Mouse (Mus musculus): ENCODE results near the gene Dock8. TPM values are rescaled to one million over a fixed set of nuclear protein-coding genes. Genes with fewer than 3 reads are reported as not detected.
A peak's percentile ranks its signal among the peaks of the same experiment; 100 is the strongest.

The Dock8 gene
- polyA plus RNA-seq, 1 experiment from 2014 or later: 4.2 TPM

- H3K27me3 ChIP-seq: no peaks in the 10 kb centered on the region
- no peak for ATAC-seq (replicated peaks; ENCODE audit: low FRiP score)
- H3K4me2 ChIP-seq: no peak overlapping the region
- no peaks in the 10 kb centered on the region for H3K9me3 ChIP-seq (replicated peaks)
- WGBS: 35% methylated on average over 17 of the region's 17 CpGs
- H3K4me3 ChIP-seq (replicated peaks): no peak overlapping the region
- no peak overlapping the region for H3K27ac ChIP-seq
- H3K4me1 ChIP-seq: no peaks in the 10 kb centered on the region
- H3K9ac ChIP-seq: no peak overlapping the region
- H3K36me3 ChIP-seq: no peaks in the 10 kb centered on the region
These were observed 145.0 kb downstream of the Dock8 start for GRCm38 (mm10) chr19:25144110-25145028.

GRCm38 (mm10) chr19:25145116-25145515, 145.8 kb downstream of the Dock8 start:
- Histone ChIP-seq H3K9me3 (replicated peaks) (no peaks in the 10 kb centered on the region), H3K27ac (no peak overlapping the region)

GRCm38 (mm10) chr19:25146122-25146521, 146.8 kb downstream of the Dock8 start:
- 83% methylated on average over 4 of the region's 4 CpGs for WGBS
- no peak for ATAC-seq (replicated peaks; ENCODE audit: low FRiP score)

More at GRCm38 (mm10) chr19:25145116-25145515, 145.8 kb downstream of the Dock8 start:
- no peak overlapping the region for H3K4me3 ChIP-seq (replicated peaks)
- no peak overlapping the region for H3K9ac ChIP-seq
- no peak for ATAC-seq (replicated peaks; ENCODE audit: low FRiP score)
- no peak overlapping the region for H3K4me2 ChIP-seq
- no peaks in the 10 kb centered on the region for H3K27me3 ChIP-seq
- no peaks in the 10 kb centered on the region for H3K36me3 ChIP-seq
- 59% methylated on average over 5 of the region's 5 CpGs for WGBS
- H3K4me1 ChIP-seq: peaks cover 4% of the 10 kb centered on the region; the same call in 1 of the 2 replicates

GRCm38 (mm10) chr19:25149788-25150187, 150.5 kb downstream of the Dock8 start:
- H3K27ac ChIP-seq: no peak overlapping the region
- no peak for ATAC-seq (replicated peaks; ENCODE audit: low FRiP score)
- H3K27me3 ChIP-seq: no peaks in the 10 kb centered on the region
- H3K9ac ChIP-seq: no peak overlapping the region; the same call in 1 of the 2 replicates
- WGBS: 33% methylated on average over 8 of the region's 8 CpGs
- no peaks in the 10 kb centered on the region for H3K9me3 ChIP-seq (replicated peaks)
- H3K4me2 ChIP-seq: 0 out of 2 replicates have a peak overlapping the region, but pooled peaks have one; percentile 2
- H3K36me3 ChIP-seq: no peaks in the 10 kb centered on the region
- H3K4me1 ChIP-seq: peaks cover 4% of the 10 kb centered on the region; the same call in 1 of the 2 replicates
- no peak overlapping the region for H3K4me3 ChIP-seq (replicated peaks)

More at GRCm38 (mm10) chr19:25146122-25146521, 146.8 kb downstream of the Dock8 start:
- no peak overlapping the region for H3K27ac ChIP-seq
- no peaks in the 10 kb centered on the region for H3K27me3 ChIP-seq
- no peaks in the 10 kb centered on the region for H3K9me3 ChIP-seq (replicated peaks)
- H3K9ac ChIP-seq: no peak overlapping the region
- peaks cover 4% of the 10 kb centered on the region; the same call in 1 of the 2 replicates for H3K4me1 ChIP-seq
- no peak overlapping the region for H3K4me3 ChIP-seq (replicated peaks)
- H3K36me3 ChIP-seq: no peaks in the 10 kb centered on the region
- no peak overlapping the region for H3K4me2 ChIP-seq

- ATAC-seq (replicated peaks; ENCODE audit: low FRiP score): no peak
- H3K4me3 ChIP-seq (replicated peaks): no peak overlapping the region
- no peak overlapping the region for H3K9ac ChIP-seq
- H3K4me2 ChIP-seq: no peak overlapping the region
- H3K27me3 ChIP-seq: no peaks in the 10 kb centered on the region
- H3K4me1 ChIP-seq: peaks cover 3% of the 10 kb centered on the region; the same call in 1 of the 2 replicates
- WGBS: 78% methylated on average over 7 of the region's 7 CpGs
- H3K9me3 ChIP-seq (replicated peaks): no peaks in the 10 kb centered on the region
- H3K27ac ChIP-seq: no peak overlapping the region
- H3K36me3 ChIP-seq: no peaks in the 10 kb centered on the region
These were observed 155.3 kb downstream of the Dock8 start for GRCm38 (mm10) chr19:25154506-25155178.

- Histone ChIP-seq H3K36me3 (no peaks in the 10 kb centered on the region), H3K4me3 (replicated peaks) (no peak overlapping the region), H3K27ac (no peak overlapping the region), H3K4me2 (no peak overlapping the region), H3K4me1 (no peaks in the 10 kb centered on the region), H3K9ac (no peak overlapping the region), H3K9me3 (replicated peaks) (no peaks in the 10 kb centered on the region), H3K27me3 (no peaks in the 10 kb centered on the region)
- WGBS: 87% methylated on average over 7 of the region's 7 CpGs
- ATAC-seq (replicated peaks; ENCODE audit: low FRiP score): no peak
These were observed 155.9 kb downstream of the Dock8 start for GRCm38 (mm10) chr19:25155250-25155649.

- H3K9ac ChIP-seq: no peak overlapping the region
- no peaks in the 10 kb centered on the region for H3K9me3 ChIP-seq (replicated peaks)
- H3K4me2 ChIP-seq: no peak overlapping the region
- H3K27me3 ChIP-seq: no peaks in the 10 kb centered on the region
- H3K36me3 ChIP-seq: no peaks in the 10 kb centered on the region
- H3K4me1 ChIP-seq: no peaks in the 10 kb centered on the region
- no peak for ATAC-seq (replicated peaks; ENCODE audit: low FRiP score)
- 76% methylated on average over 11 of the region's 11 CpGs for whole genome bisulfite sequencing
- H3K27ac ChIP-seq: no peak overlapping the region
- no peak overlapping the region for H3K4me3 ChIP-seq (replicated peaks)
These were observed 156.4 kb downstream of the Dock8 start for GRCm38 (mm10) chr19:25155709-25156108.

GRCm38 (mm10) chr19:25162270-25162669, 162.9 kb downstream of the Dock8 start:
- Histone ChIP-seq H3K36me3 (no peaks in the 10 kb centered on the region), H3K27ac (no peak overlapping the region), H3K9me3 (replicated peaks) (no peaks in the 10 kb centered on the region), H3K4me3 (replicated peaks) (no peak overlapping the region), H3K4me2 (no peak overlapping the region), H3K4me1 (no peaks in the 10 kb centered on the region), H3K27me3 (no peaks in the 10 kb centered on the region), H3K9ac (no peak overlapping the region)
- ATAC-seq (replicated peaks; ENCODE audit: low FRiP score): no peak
- 79% methylated on average over 3 of the region's 3 CpGs for WGBS

GRCm38 (mm10) chr19:25163426-25163825, 164.1 kb downstream of the Dock8 start:
- H3K27ac ChIP-seq: no peak overlapping the region
- H3K4me3 ChIP-seq (replicated peaks): no peak overlapping the region
- no peak overlapping the region for H3K9ac ChIP-seq
- H3K27me3 ChIP-seq: no peaks in the 10 kb centered on the region
- no peaks in the 10 kb centered on the region for H3K36me3 ChIP-seq
- no peak for ATAC-seq (replicated peaks; ENCODE audit: low FRiP score)
- no peaks in the 10 kb centered on the region for H3K4me1 ChIP-seq
- WGBS: 90% methylated on average over 12 of the region's 12 CpGs
- H3K4me2 ChIP-seq: no peak overlapping the region
- no peaks in the 10 kb centered on the region for H3K9me3 ChIP-seq (replicated peaks)

GRCm38 (mm10) chr19:25166412-25166811, 167.1 kb downstream of the Dock8 start:
- Histone ChIP-seq H3K36me3 (no peaks in the 10 kb centered on the region), H3K4me1 (0 out of 2 replicates have a peak, but pooled peaks cover 3% of the 10 kb centered on the region), H3K9me3 (replicated peaks) (no peaks in the 10 kb centered on the region), H3K4me2 (no peak overlapping the region), H3K27me3 (no peaks in the 10 kb centered on the region), H3K27ac (no peak overlapping the region), H3K9ac (no peak overlapping the region), H3K4me3 (replicated peaks) (no peak overlapping the region)
- WGBS: 52% methylated on average over 9 of the region's 9 CpGs
- no peak for ATAC-seq (replicated peaks; ENCODE audit: low FRiP score)

GRCm38 (mm10) chr19:25171395-25171794, 172.1 kb downstream of the Dock8 start:
- Histone ChIP-seq H3K4me3 (replicated peaks) (no peak overlapping the region), H3K9ac (no peak overlapping the region), H3K27me3 (no peaks in the 10 kb centered on the region), H3K4me1 (0 out of 2 replicates have a peak, but pooled peaks cover 5% of the 10 kb centered on the region), H3K9me3 (replicated peaks) (no peaks in the 10 kb centered on the region), H3K36me3 (no peaks in the 10 kb centered on the region), H3K4me2 (no peak overlapping the region), H3K27ac (no peak overlapping the region)
- 48% methylated on average over 10 of the region's 10 CpGs for WGBS
- no peak for ATAC-seq (replicated peaks; ENCODE audit: low FRiP score)

GRCm38 (mm10) chr19:25176746-25177145, 177.4 kb downstream of the Dock8 start:
- H3K27ac ChIP-seq: no peak overlapping the region
- no peaks in the 10 kb centered on the region for H3K27me3 ChIP-seq
- no peaks in the 10 kb centered on the region for H3K9me3 ChIP-seq (replicated peaks)
- 94% methylated on average over 11 of the region's 11 CpGs for WGBS
- H3K4me1 ChIP-seq: no peaks in the 10 kb centered on the region
- H3K9ac ChIP-seq: no peak overlapping the region
- no peaks in the 10 kb centered on the region for H3K36me3 ChIP-seq
- H3K4me3 ChIP-seq (replicated peaks): no peak overlapping the region
- ATAC-seq (replicated peaks; ENCODE audit: low FRiP score): no peak
- H3K4me2 ChIP-seq: no peak overlapping the region
